Mouse (Mus musculus) stomach, embryonic 15.5 days (tissue): ENCODE results near the gene Prph. TPM values are rescaled to one million over a fixed set of nuclear protein-coding genes. Genes with fewer than 3 reads are reported as not detected.

Experiments
- ATAC-seq: fragments of 200-750 bp; cut with Nextera tagmentation; 2 replicates; pipeline ENCODE4 v1.8.0; 2017; ENCODE audit warnings: low read depth, moderate number of reproducible peaks, moderate TSS enrichment; ENCODE audit not compliant: insufficient read depth, low FRiP score
- H3K27ac ChIP-seq: fragments of 300-500 bp; sonication (generic); 2 replicates; pipeline ENCODE4 v1.5.1; 2015; ENCODE audit warnings: mild to moderate bottlenecking, inconsistent platforms
- H3K27me3 ChIP-seq: fragments of 300-500 bp; sonication (generic); replicated peaks from 2 replicates; pipeline ENCODE4 v1.6.1; 2015; ENCODE audit warnings: inconsistent platforms
- H3K36me3 ChIP-seq: fragments of 300-500 bp; sonication (generic); 2 replicates; pipeline ENCODE4 v1.6.1; 2015; ENCODE audit warnings: inconsistent platforms
- H3K4me1 ChIP-seq: fragments of 300-500 bp; sonication (generic); 2 replicates; pipeline ENCODE4 v1.6.1; 2015; ENCODE audit warnings: inconsistent platforms
- H3K4me2 ChIP-seq: fragments of 300-500 bp; sonication (generic); 2 replicates; pipeline ENCODE4 v1.6.1; 2015; ENCODE audit warnings: mild to moderate bottlenecking, inconsistent platforms
- H3K4me3 ChIP-seq: fragments of 300-500 bp; sonication (generic); replicated peaks from 2 replicates; pipeline ENCODE4 v1.5.1; 2015; ENCODE audit warnings: inconsistent platforms
- H3K9ac ChIP-seq: fragments of 300-500 bp; sonication (generic); 2 replicates; pipeline ENCODE4 v1.6.1; 2015; ENCODE audit warnings: inconsistent platforms
- H3K9me3 ChIP-seq: fragments of 300-500 bp; sonication (generic); 2 replicates; pipeline ENCODE4 v1.6.1; 2016; ENCODE audit warnings: inconsistent platforms
- WGBS: fragments of 180-500 bp; shearing (Covaris S2); methylation state at CpG from one replicate; pipeline ENCODE4 v1.1.7; 2015; 5-methylcytosine and 5-hydroxymethylcytosine counted together
- polyA plus RNA-seq: library from polyadenylated mRNA; unstranded; fragments of >200 nt; fragmentation: Nextera tagmentation; extraction: Ambion mirVana; gene quantifications from 2 replicates; pipeline ENCODE4 v1.2.1, GENCODE M21; 2015

Prph gene
- polyA plus RNA-seq: 33.5 and 38.7 TPM in 2 replicates

- Histone ChIP-seq H3K27me3 (peaks cover 58% of the 10 kb centered on the region), H3K4me2 (peak within 1 kb of the TSS; percentile 79), H3K9ac (no peak within 1 kb of the TSS), H3K36me3 (no peaks in the 10 kb centered on the region), H3K4me3 (peak within 1 kb of the TSS; percentile 36), H3K27ac (no peak within 1 kb of the TSS), H3K9me3 (no peaks in the 10 kb centered on the region), H3K4me1 (peaks cover 16% of the 10 kb centered on the region)
- ATAC-seq: no peak
- 3% methylated on average over 24 of the region's 30 CpGs for WGBS
Measured at GRCm38 (mm10) chr15:99055040-99055439, at the start of gene Prph. TSS of gene Prph (plus strand) at chr15:99055174.

GRCm38 (mm10) chr15:99008801-99009241, 46.2 kb upstream of the Prph start:
- H3K27me3 ChIP-seq: no peaks in the 10 kb centered on the region
- no peaks in the 10 kb centered on the region for H3K4me1 ChIP-seq
- no peak overlapping the region for H3K9ac ChIP-seq
- H3K36me3 ChIP-seq: no peaks in the 10 kb centered on the region
- no peak for ATAC-seq
- H3K27ac ChIP-seq: no peak overlapping the region
- no peaks in the 10 kb centered on the region for H3K9me3 ChIP-seq
- WGBS: 49% methylated on average over 6 of the region's 6 CpGs
- no peak overlapping the region for H3K4me2 ChIP-seq
- no peak overlapping the region for H3K4me3 ChIP-seq

GRCm38 (mm10) chr15:99010896-99011295, 44.1 kb upstream of the Prph start:
- Histone ChIP-seq H3K4me3 (no peak overlapping the region), H3K27ac (no peak overlapping the region), H3K9ac (no peak overlapping the region), H3K9me3 (no peaks in the 10 kb centered on the region), H3K36me3 (no peaks in the 10 kb centered on the region), H3K27me3 (no peaks in the 10 kb centered on the region), H3K4me2 (no peak overlapping the region), H3K4me1 (0 out of 2 replicates have a peak, but pooled peaks cover 3% of the 10 kb centered on the region)
- no peak for ATAC-seq
- 85% methylated on average over 2 of the region's 2 CpGs for WGBS

GRCm38 (mm10) chr15:99011946-99012345, 43.0 kb upstream of the Prph start:
- H3K4me1 ChIP-seq: 0 out of 2 replicates have a peak, but pooled peaks cover 3% of the 10 kb centered on the region
- H3K27me3 ChIP-seq: no peaks in the 10 kb centered on the region
- H3K4me3 ChIP-seq: no peak overlapping the region
- H3K9me3 ChIP-seq: no peaks in the 10 kb centered on the region
- H3K36me3 ChIP-seq: no peaks in the 10 kb centered on the region
- ATAC-seq: no peak
- H3K27ac ChIP-seq: no peak overlapping the region
- no peak overlapping the region for H3K4me2 ChIP-seq
- no peak overlapping the region for H3K9ac ChIP-seq
- WGBS: 70% methylated on average over 3 of the region's 3 CpGs

GRCm38 (mm10) chr15:99014496-99015030, 40.4 kb upstream of the Prph start:
- no peak overlapping the region for H3K4me2 ChIP-seq
- no peak overlapping the region for H3K27ac ChIP-seq
- no peaks in the 10 kb centered on the region for H3K36me3 ChIP-seq
- WGBS: 55% methylated on average over 9 of the region's 9 CpGs
- 0 out of 2 replicates have a peak, but pooled peaks cover 10% of the 10 kb centered on the region for H3K4me1 ChIP-seq
- no peak overlapping the region for H3K4me3 ChIP-seq
- no peaks in the 10 kb centered on the region for H3K27me3 ChIP-seq
- H3K9ac ChIP-seq: no peak overlapping the region
- no peak for ATAC-seq
- H3K9me3 ChIP-seq: no peaks in the 10 kb centered on the region

GRCm38 (mm10) chr15:99017355-99017761, 37.6 kb upstream of the Prph start:
- no peaks in the 10 kb centered on the region for H3K9me3 ChIP-seq
- no peak for ATAC-seq
- 74% methylated on average over 8 of the region's 8 CpGs for WGBS
- H3K9ac ChIP-seq: no peak overlapping the region
- no peaks in the 10 kb centered on the region for H3K36me3 ChIP-seq
- H3K4me2 ChIP-seq: no peak overlapping the region
- H3K27me3 ChIP-seq: no peaks in the 10 kb centered on the region
- H3K4me3 ChIP-seq: no peak overlapping the region
- H3K4me1 ChIP-seq: 0 out of 2 replicates have a peak, but pooled peaks cover 10% of the 10 kb centered on the region
- no peak overlapping the region for H3K27ac ChIP-seq

- Histone ChIP-seq H3K9ac (no peak overlapping the region), H3K9me3 (no peaks in the 10 kb centered on the region), H3K36me3 (no peaks in the 10 kb centered on the region), H3K27me3 (no peaks in the 10 kb centered on the region), H3K27ac (no peak overlapping the region), H3K4me2 (no peak overlapping the region), H3K4me1 (0 out of 2 replicates have a peak, but pooled peaks cover 10% of the 10 kb centered on the region), H3K4me3 (no peak overlapping the region)
- 69% methylated on average over 9 of the region's 9 CpGs for WGBS
- no peak for ATAC-seq
Measured at GRCm38 (mm10) chr15:99017986-99018385, 37.0 kb upstream of the Prph start.

GRCm38 (mm10) chr15:99018630-99019029, 36.3 kb upstream of the Prph start:
- Histone ChIP-seq H3K9me3 (no peaks in the 10 kb centered on the region), H3K9ac (no peak overlapping the region), H3K4me1 (0 out of 2 replicates have a peak, but pooled peaks cover 10% of the 10 kb centered on the region), H3K36me3 (no peaks in the 10 kb centered on the region), H3K27me3 (no peaks in the 10 kb centered on the region), H3K4me2 (no peak overlapping the region), H3K4me3 (no peak overlapping the region), H3K27ac (no peak overlapping the region)
- 74% methylated on average over 4 of the region's 4 CpGs for WGBS
- no peak for ATAC-seq

- Histone ChIP-seq H3K36me3 (no peaks in the 10 kb centered on the region), H3K27ac (no peak overlapping the region), H3K4me1 (0 out of 2 replicates have a peak, but pooled peaks cover 9% of the 10 kb centered on the region), H3K4me2 (peak overlapping the region; percentile 34), H3K4me3 (no peak overlapping the region), H3K9ac (no peak overlapping the region), H3K9me3 (no peaks in the 10 kb centered on the region), H3K27me3 (no peaks in the 10 kb centered on the region)
- 53% methylated on average over 8 of the region's 8 CpGs for WGBS
- ATAC-seq: no peak
Measured at GRCm38 (mm10) chr15:99019436-99019835, 35.5 kb upstream of the Prph start.

GRCm38 (mm10) chr15:99020171-99020570, 34.8 kb upstream of the Prph start:
- ATAC-seq: no peak
- Histone ChIP-seq H3K4me1 (0 out of 2 replicates have a peak, but pooled peaks cover 7% of the 10 kb centered on the region), H3K27me3 (no peaks in the 10 kb centered on the region), H3K27ac (no peak overlapping the region), H3K9ac (no peak overlapping the region), H3K9me3 (no peaks in the 10 kb centered on the region), H3K4me3 (no peak overlapping the region), H3K4me2 (no peak overlapping the region), H3K36me3 (no peaks in the 10 kb centered on the region)
- 87% methylated on average over 4 of the region's 4 CpGs for WGBS

- ATAC-seq: no peak
- H3K4me2 ChIP-seq: no peak overlapping the region
- H3K4me1 ChIP-seq: 0 out of 2 replicates have a peak, but pooled peaks cover 7% of the 10 kb centered on the region
- no peaks in the 10 kb centered on the region for H3K27me3 ChIP-seq
- 92% methylated on average over 7 of the region's 7 CpGs for WGBS
- no peak overlapping the region for H3K27ac ChIP-seq
- H3K9ac ChIP-seq: no peak overlapping the region
- H3K4me3 ChIP-seq: no peak overlapping the region
- H3K9me3 ChIP-seq: no peaks in the 10 kb centered on the region
- no peaks in the 10 kb centered on the region for H3K36me3 ChIP-seq
Measured at GRCm38 (mm10) chr15:99021255-99021654, 33.7 kb upstream of the Prph start.

- Histone ChIP-seq H3K27ac (no peak overlapping the region), H3K9ac (no peak overlapping the region), H3K4me2 (no peak overlapping the region), H3K4me3 (no peak overlapping the region), H3K4me1 (0 out of 2 replicates have a peak, but pooled peaks cover 6% of the 10 kb centered on the region), H3K27me3 (no peaks in the 10 kb centered on the region), H3K9me3 (no peaks in the 10 kb centered on the region), H3K36me3 (no peaks in the 10 kb centered on the region)
- ATAC-seq: no peak
- 20% methylated on average over 7 of the region's 8 CpGs for WGBS
Measured at GRCm38 (mm10) chr15:99024668-99025314, 30.2 kb upstream of the Prph start.
